Mouse (Mus musculus) heart, adult 2 months (tissue): ENCODE data around the gene Pitpnm1. TPM values are rescaled to one million over a fixed set of nuclear protein-coding genes. Genes with fewer than 3 reads are reported as not detected.
A peak's percentile ranks its signal among the peaks of the same experiment; 100 is the strongest.

ENCODE experiments used
- DNase-seq, 2 experiments: peaks; one replicate each; pipeline ENCODE4 v3.0.0; 2021
- H3K27ac ChIP-seq: fragments of 200-600 bp; 2 replicates; pipeline ENCODE4 v1.8.1; 2022
- H3K27me3 ChIP-seq: fragments of 200-500 bp; 2 replicates; pipeline ENCODE4 v1.6.1; 2012; ENCODE audit warnings: mild to moderate bottlenecking, low read length, inconsistent platforms, mixed read lengths; ENCODE audit not compliant: control insufficient read depth, insufficient read depth
- H3K36me3 ChIP-seq: fragments of 200-500 bp; 2 replicates; pipeline ENCODE4 v1.6.1; 2012; ENCODE audit warnings: low read length, inconsistent platforms; ENCODE audit not compliant: control insufficient read depth, insufficient read depth
- H3K4me1 ChIP-seq: fragments of 200-500 bp; 2 replicates; pipeline ENCODE4 v1.6.1; 2011; ENCODE audit warnings: low read length; ENCODE audit not compliant: control insufficient read depth, insufficient read depth
- H3K4me3 ChIP-seq: fragments of 200-600 bp; 2 replicates; pipeline ENCODE4 v1.8.1; 2022
- H3K79me2 ChIP-seq: fragments of 200-500 bp; replicated peaks from 2 replicates; pipeline ENCODE4 v1.6.1; 2012; ENCODE audit warnings: mild to moderate bottlenecking, inconsistent platforms, low read length, moderate library complexity, mixed read lengths; ENCODE audit not compliant: control insufficient read depth, insufficient read depth
- H3K9ac ChIP-seq: fragments of 200-500 bp; 2 replicates; pipeline ENCODE4 v1.6.1; 2012; ENCODE audit warnings: low read depth, mild to moderate bottlenecking, control low read depth, inconsistent platforms, low read length, mixed read lengths
- CTCF ChIP-seq: fragments of 200-600 bp; IDR thresholded peaks from 2 replicates; pipeline ENCODE4 v1.8.1; 2022; ENCODE audit warnings: antibody characterized with exemption, mild to moderate bottlenecking, moderate library complexity
- EP300 ChIP-seq: fragments of 200-500 bp; IDR thresholded peaks from 2 replicates; pipeline ENCODE4 v1.6.1; 2011; ENCODE audit warnings: low read depth, low read length, control low read depth; ENCODE audit not compliant: insufficient read depth
- POLR2A ChIP-seq: fragments of 200-500 bp; IDR thresholded peaks from 2 replicates; pipeline ENCODE4 v1.6.1; 2011; ENCODE audit warnings: mild to moderate bottlenecking, low read depth, low read length, control low read depth; ENCODE audit not compliant: insufficient read depth
- WGBS: fragments of 180-500 bp; shearing (Covaris S2); methylation state at CpG from one replicate; pipeline ENCODE4 v1.1.7; 2018; 5-methylcytosine and 5-hydroxymethylcytosine counted together
- intact Hi-C: fragments of 180-260 bp; cut with DNase I; formaldehyde crosslinking; loops from one replicate; pipeline ENCODE4 v1.15.1; 2025
- polyA plus RNA-seq: library from polyadenylated mRNA; depleted of rRNA; stranded (reverse); fragments of >200 nt; gene quantifications from 2 replicates; pipeline ENCODE4 v1.2.3, GENCODE M21; 2012
- total RNA-seq, 2 experiments: library from RNA; stranded (reverse); gene quantifications; 2 replicates each; pipeline ENCODE4 v1.2.3; 2021

The Pitpnm1 gene
- total and polyA plus RNA-seq, 3 experiments, result 18.1 to 49.9 (median 19.9) TPM

DNA sequence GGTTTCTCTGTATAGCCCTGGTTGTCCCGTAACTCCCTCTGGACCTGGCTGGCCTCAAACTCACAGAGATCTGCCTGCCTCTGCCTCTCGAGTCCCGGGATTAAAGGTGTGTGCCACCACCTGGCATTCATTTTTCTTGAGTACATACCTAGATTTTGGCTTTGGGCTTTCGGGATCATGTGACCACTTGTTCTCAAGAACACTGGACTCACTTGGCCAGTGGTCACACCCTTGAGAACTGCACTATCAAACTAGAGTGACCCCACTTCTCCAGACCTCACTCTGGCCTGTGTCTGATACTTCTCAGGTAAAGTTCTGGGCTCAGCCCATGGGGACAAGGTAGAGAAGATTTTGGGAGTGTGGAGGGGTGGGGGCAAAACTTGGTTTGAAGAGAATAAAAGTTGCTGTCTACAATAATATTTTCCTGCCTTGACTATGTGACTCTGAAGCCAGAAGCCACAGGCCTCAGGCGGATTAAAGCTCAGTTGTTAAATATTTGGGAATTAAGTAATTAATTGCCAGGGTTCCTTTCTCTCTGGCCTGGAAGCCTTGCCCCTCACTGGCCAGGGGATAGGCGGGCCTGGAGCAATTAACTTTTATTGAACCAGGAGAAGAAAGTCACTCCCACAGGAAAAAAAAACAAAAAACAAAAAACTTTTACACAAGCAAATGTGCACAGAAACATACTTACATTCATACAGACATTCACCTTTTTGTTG is 26.9 kb upstream of the Pitpnm1 start:
- intact Hi-C loops, result no loop called here
- Histone ChIP-seq H3K4me1 (no peaks in the 10 kb centered on the region), H3K4me3 (no peak overlapping the region), H3K9ac (no peak overlapping the region), H3K79me2 (no peaks in the 10 kb centered on the region), H3K27ac (no peak overlapping the region), H3K36me3 (no peaks in the 10 kb centered on the region), H3K27me3 (no peaks in the 10 kb centered on the region)
- no peak for TF ChIP-seq POLR2A
- WGBS, result 88% methylated on average over 6 of the region's 6 CpGs
- no peak for DNase-seq

GRCm38 (mm10) chr19:4075531-4075930 is 24.3 kb upstream of the Pitpnm1 start:
- no peak overlapping the region for H3K4me3 ChIP-seq
- no peaks in the 10 kb centered on the region for H3K27me3 ChIP-seq
- no peak for DNase-seq
- TF ChIP-seq EP300, result no peak
- TF ChIP-seq CTCF, result no peak
- no peak for TF ChIP-seq POLR2A
- WGBS, result 94% methylated on average over 1 of the region's 1 CpGs
- no peaks in the 10 kb centered on the region for H3K4me1 ChIP-seq
- intact Hi-C loops, result no loop called here
- no peak overlapping the region for H3K9ac ChIP-seq
- no peaks in the 10 kb centered on the region for H3K79me2 ChIP-seq
- H3K27ac ChIP-seq, result no peak overlapping the region
- H3K36me3 ChIP-seq, result no peaks in the 10 kb centered on the region

- no peaks in the 10 kb centered on the region for H3K36me3 ChIP-seq
- H3K9ac ChIP-seq, result no peak overlapping the region
- no peaks in the 10 kb centered on the region for H3K79me2 ChIP-seq
- 68% methylated on average over 1 of the region's 1 CpGs for WGBS
- intact Hi-C loops, result no loop called here
- no peaks in the 10 kb centered on the region for H3K27me3 ChIP-seq
- H3K4me3 ChIP-seq, result no peak overlapping the region
- no peak overlapping the region for H3K27ac ChIP-seq
- TF ChIP-seq CTCF (no peak), EP300 (no peak), POLR2A (no peak)
- no peak for DNase-seq
- H3K4me1 ChIP-seq, result no peaks in the 10 kb centered on the region
These were observed 20.2 kb upstream of the Pitpnm1 start for GRCm38 (mm10) chr19:4079594-4079993.

GRCm38 (mm10) chr19:4080511-4081009 is 19.2 kb upstream of the Pitpnm1 start:
- H3K9ac ChIP-seq, result no peak overlapping the region
- intact Hi-C loops, result no loop called here
- no peaks in the 10 kb centered on the region for H3K27me3 ChIP-seq
- WGBS, result 46% methylated on average over 8 of the region's 8 CpGs
- TF ChIP-seq CTCF, result peak; percentile 26; the same call in 1 of the 2 replicates
- no peak for TF ChIP-seq EP300
- TF ChIP-seq POLR2A, result no peak
- H3K4me1 ChIP-seq, result no peaks in the 10 kb centered on the region
- H3K27ac ChIP-seq, result no peak overlapping the region
- H3K36me3 ChIP-seq, result no peaks in the 10 kb centered on the region
- H3K79me2 ChIP-seq, result no peaks in the 10 kb centered on the region
- no peak overlapping the region for H3K4me3 ChIP-seq
- DNase-seq, result no peak

DNA sequence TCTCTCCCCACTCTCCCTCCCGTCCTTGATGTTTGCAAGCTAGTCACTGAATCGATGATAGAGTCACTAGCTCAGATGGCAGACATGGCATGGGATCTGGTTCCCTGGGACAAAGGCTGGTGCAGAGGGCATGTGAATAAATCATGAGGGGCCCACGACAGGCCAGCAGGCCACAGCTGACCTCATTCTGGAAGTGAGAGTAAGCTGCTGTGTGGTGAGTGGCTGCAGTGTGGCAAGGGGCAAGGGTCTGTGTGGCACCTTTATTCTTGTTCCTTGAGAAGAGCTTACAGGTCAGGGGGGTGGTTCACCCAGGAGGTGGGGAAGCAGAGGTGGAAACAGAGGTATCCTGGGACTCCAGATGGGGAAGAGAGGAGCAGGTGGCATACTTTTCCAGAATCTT is 18.4 kb upstream of the Pitpnm1 start, which contains the start of gene Cabp2:
Cabp2 (plus strand) TSS at position 185 of the 400 bp plus-strand sequence.
- TF ChIP-seq POLR2A (no peak), EP300 (no peak), CTCF (no peak)
- no peaks in the 10 kb centered on the region for H3K4me1 ChIP-seq
- no peak within 1 kb of the TSS for H3K9ac ChIP-seq
- no peaks in the 10 kb centered on the region for H3K79me2 ChIP-seq
- DNase-seq, result no peak
- intact Hi-C loops, result no loop called here
- no peak within 1 kb of the TSS for H3K27ac ChIP-seq
- H3K36me3 ChIP-seq, result no peaks in the 10 kb centered on the region
- H3K27me3 ChIP-seq, result no peaks in the 10 kb centered on the region
- WGBS, result 78% methylated on average over 3 of the region's 3 CpGs
- H3K4me3 ChIP-seq, result no peak within 1 kb of the TSS

GRCm38 (mm10) chr19:4082219-4082965 is 17.4 kb upstream of the Pitpnm1 start:
- Histone ChIP-seq H3K4me1 (no peaks in the 10 kb centered on the region), H3K27ac (no peak overlapping the region), H3K27me3 (no peaks in the 10 kb centered on the region), H3K36me3 (no peaks in the 10 kb centered on the region), H3K9ac (no peak overlapping the region), H3K4me3 (no peak overlapping the region), H3K79me2 (no peaks in the 10 kb centered on the region)
- 77% methylated on average over 11 of the region's 11 CpGs for WGBS
- DNase-seq, result no peak
- intact Hi-C loops, result no loop called here
- TF ChIP-seq CTCF (no peak), EP300 (no peak), POLR2A (no peak)
